Mouse (Mus musculus) cerebellum, adult 18-20 months (tissue): ENCODE measurements at regions not wholly inside any gene's neighbourhood (a gene's known extent, or its start where the extent isn't known, plus 50 kb on each side); places are given as distances from the start of the nearest gene placed in this dataset.

Experiments
- DNase-seq, 2 experiments: peaks; one replicate each; pipeline ENCODE4 v3.0.0; 2021

GRCm38 (mm10) chr3:131056893-131057660 lies 53.2 kb upstream of the Lef1 start:
- DNase-seq, result no peak

GRCm38 (mm10) chr3:131054241-131054972 lies 55.9 kb upstream of the Lef1 start:
- no peak for DNase-seq

GRCm38 (mm10) chr3:131047716-131048115 lies 62.6 kb upstream of the Lef1 start:
- DNase-seq, result no peak

- no peak for DNase-seq
These were observed 63.9 kb upstream of the Lef1 start for GRCm38 (mm10) chr3:131046412-131046811.

GRCm38 (mm10) chr3:131040214-131040825 lies 70.0 kb upstream of the Lef1 start:
- no peak for DNase-seq

- DNase-seq, result no peak
These were observed 73.2 kb upstream of the Lef1 start for GRCm38 (mm10) chr3:131037095-131037494.

- no peak for DNase-seq
These were observed 75.5 kb upstream of the Lef1 start for GRCm38 (mm10) chr3:131034774-131035173.

- no peak for DNase-seq
These were observed 83.9 kb upstream of the Lef1 start for GRCm38 (mm10) chr3:131026336-131026735.

GRCm38 (mm10) chr3:131019163-131019956 lies 90.9 kb upstream of the Lef1 start:
- no peak for DNase-seq

GRCm38 (mm10) chr3:131017899-131018298 lies 92.4 kb upstream of the Lef1 start:
- DNase-seq, result no peak

GRCm38 (mm10) chr3:131016104-131016503 lies 94.2 kb upstream of the Lef1 start:
- DNase-seq, result no peak

- DNase-seq, result no peak
These were observed 96.1 kb upstream of the Lef1 start for GRCm38 (mm10) chr3:131014092-131014716.

GRCm38 (mm10) chr3:131000701-131001100 lies 109.6 kb upstream of the Lef1 start:
- DNase-seq, result no peak

- no peak for DNase-seq
These were observed 110.0 kb upstream of the Lef1 start for GRCm38 (mm10) chr3:131000252-131000651.

GRCm38 (mm10) chr3:130999818-131000217 lies 110.5 kb upstream of the Lef1 start:
- no peak for DNase-seq

GRCm38 (mm10) chr3:130998433-130998832 lies 111.8 kb upstream of the Lef1 start:
- no peak for DNase-seq

GRCm38 (mm10) chr3:130996786-130997185 lies 113.5 kb upstream of the Lef1 start:
- no peak for DNase-seq

GRCm38 (mm10) chr3:130991971-130992370 lies 118.3 kb upstream of the Lef1 start:
- DNase-seq, result no peak

GRCm38 (mm10) chr3:130986708-130987107 lies 123.6 kb upstream of the Lef1 start:
- no peak for DNase-seq

- no peak for DNase-seq
These were observed 124.2 kb upstream of the Lef1 start for GRCm38 (mm10) chr3:130986101-130986500.

- no peak for DNase-seq
These were observed 128.7 kb upstream of the Lef1 start for GRCm38 (mm10) chr3:130981566-130981965.

GRCm38 (mm10) chr3:130978986-130979642 lies 131.2 kb upstream of the Lef1 start:
- DNase-seq, result no peak
